Comparison of ENCODE assay signal across 9 mouse cellular contexts in the genomic region with DNA sequence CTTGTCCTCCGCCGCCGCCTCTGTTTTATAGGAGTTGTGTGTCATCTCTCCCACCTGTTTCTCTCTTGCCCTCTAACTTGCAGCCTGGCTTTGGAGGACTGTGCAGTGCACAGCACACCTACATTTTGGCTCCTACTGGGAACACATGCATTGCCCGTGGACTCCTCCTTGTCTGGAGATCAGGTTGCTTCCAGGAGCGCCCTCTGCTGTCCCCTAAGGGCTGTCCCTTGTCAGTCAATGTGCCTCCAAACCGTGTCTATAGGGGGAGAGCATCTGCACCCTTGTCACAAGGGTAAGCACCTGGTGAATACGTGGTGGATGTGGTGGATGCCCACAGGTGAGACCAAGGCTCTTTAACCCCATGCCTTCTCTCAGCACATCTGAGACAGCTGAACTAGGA. TPM values are rescaled to one million over a fixed set of nuclear protein-coding genes. Genes with fewer than 3 reads are reported as not detected.
DNase-seq lines count a peak whose midpoint lies in the region; ATAC-seq and TF ChIP-seq lines count a peak whose summit lies in the region.
"Had no signal": no experiment of that assay in that cellular context is flagged by ENCODE, and none has a peak within 500 bp of the region (broad histone marks: within the 10 kb centered on the region; RNA-seq: fewer than 3 reads in every experiment).

No protein-coding gene starts in this region.

- H3K4me3 ChIP-seq in forebrain, embryonic 11.5 days (ENCODE audit: low read depth, low read length): no peak overlapping the region
- H3K4me3 ChIP-seq in forebrain, embryonic 16.5 days (replicated peaks; ENCODE audit: low read length): no peak overlapping the region
- H3K4me3 ChIP-seq in midbrain, embryonic 14.5 days (replicated peaks; ENCODE audit: low read depth, low read length): no peak overlapping the region
- no peak overlapping the region for H3K4me3 ChIP-seq in midbrain, embryonic 15.5 days

- H3K27ac ChIP-seq in forebrain, embryonic 11.5 days (ENCODE audit: low read depth, low read length): no peak overlapping the region
- no peak overlapping the region for H3K27ac ChIP-seq in forebrain, embryonic 16.5 days (ENCODE audit: low read length)
- no peak overlapping the region for H3K27ac ChIP-seq in midbrain, embryonic 14.5 days (replicated peaks; ENCODE audit: low read depth, low read length)
- H3K27ac ChIP-seq in midbrain, embryonic 15.5 days: no peak overlapping the region

- no peak for ATAC-seq in forebrain, embryonic 11.5 days (replicated peaks; ENCODE audit: low FRiP score)
- ATAC-seq in forebrain, embryonic 16.5 days: no peak
- no peak for ATAC-seq in midbrain, embryonic 14.5 days (ENCODE audit: low FRiP score, low TSS enrichment)
- no peak for ATAC-seq in midbrain, embryonic 15.5 days (replicated peaks)
- ATAC-seq in inflammation-experienced regulatory T-cells, adult 6 months: no peak

- peak; percentile 75 for DNase-seq in forebrain, embryonic 11.5 days (ENCODE audit: low spot score)
- DNase-seq in midbrain, embryonic 14.5 days: peak; percentile 56
- DNase-seq in brain, embryonic 14.5 days (ENCODE audit: low read depth): peak; percentile 71
- peak; percentile 60 for DNase-seq in kidney, adult 9 months
- DNase-seq in mesoderm, embryonic 11.5 days (ENCODE audit: low read depth, low spot score): peak; percentile 68

- H3K4me2 ChIP-seq in forebrain, embryonic 11.5 days (ENCODE audit: low read depth, low read length, severe bottlenecking): no peak overlapping the region
- H3K4me2 ChIP-seq in forebrain, embryonic 16.5 days (ENCODE audit: low read length): no peak overlapping the region
- no peak overlapping the region for H3K4me2 ChIP-seq in midbrain, embryonic 14.5 days (ENCODE audit: low read length)
- H3K4me2 ChIP-seq in midbrain, embryonic 15.5 days: no peak overlapping the region

- WGBS in forebrain, embryonic 11.5 days: 23% methylated on average over 7 of the region's 7 CpGs
- WGBS in forebrain, embryonic 16.5 days: 23% methylated on average over 7 of the region's 7 CpGs
- 26% methylated on average over 7 of the region's 7 CpGs for WGBS in midbrain, embryonic 14.5 days
- whole genome bisulfite sequencing in midbrain, embryonic 15.5 days: 25% methylated on average over 7 of the region's 7 CpGs

- TF ChIP-seq POLR2A in brain, embryonic 14.5 days (IDR thresholded peaks at IDR 0.05; ENCODE audit: borderline replicate concordance, extremely low read depth, insufficient read depth, insufficient read length, poor library complexity, severe bottlenecking): no peak

- peak; percentile 71 for TF ChIP-seq CTCF in brain, embryonic 14.5 days (IDR thresholded peaks at IDR 0.05; ENCODE audit: borderline replicate concordance, extremely low read depth, insufficient read depth, insufficient read length)

- no peak overlapping the region for H3K9ac ChIP-seq in forebrain, embryonic 11.5 days (ENCODE audit: low read length)
- H3K9ac ChIP-seq in forebrain, embryonic 16.5 days (replicated peaks; ENCODE audit: low read depth, low read length): no peak overlapping the region
- no peak overlapping the region for H3K9ac ChIP-seq in midbrain, embryonic 14.5 days (replicated peaks; ENCODE audit: low read length)
- no peak overlapping the region for H3K9ac ChIP-seq in midbrain, embryonic 15.5 days

- H3K4me1 ChIP-seq in forebrain, embryonic 11.5 days (replicated peaks; ENCODE audit: control insufficient read depth, insufficient read depth, low read length): peaks cover 4% of the 10 kb centered on the region; the same call in 1 of the 2 replicates
- peaks cover 9% of the 10 kb centered on the region for H3K4me1 ChIP-seq in forebrain, embryonic 16.5 days (replicated peaks; ENCODE audit: control insufficient read depth, insufficient read depth, low read length)
- no peaks in the 10 kb centered on the region for H3K4me1 ChIP-seq in midbrain, embryonic 14.5 days (ENCODE audit: control insufficient read depth, insufficient read depth, low read length)
- H3K4me1 ChIP-seq in midbrain, embryonic 15.5 days: peaks cover 20% of the 10 kb centered on the region

- H3K27me3 ChIP-seq in forebrain, embryonic 11.5 days (ENCODE audit: control insufficient read depth, insufficient read depth, low read length): peaks cover 49% of the 10 kb centered on the region
- peaks cover 65% of the 10 kb centered on the region for H3K27me3 ChIP-seq in forebrain, embryonic 16.5 days (replicated peaks; ENCODE audit: control insufficient read depth, insufficient read depth, low read length)
- H3K27me3 ChIP-seq in midbrain, embryonic 14.5 days (ENCODE audit: control insufficient read depth, insufficient read depth, low read length): peaks cover 55% of the 10 kb centered on the region
- peaks cover 88% of the 10 kb centered on the region for H3K27me3 ChIP-seq in midbrain, embryonic 15.5 days (replicated peaks)

- H3K36me3 ChIP-seq in forebrain, embryonic 11.5 days (ENCODE audit: control insufficient read depth, insufficient read depth, low read length): no peaks in the 10 kb centered on the region
- no peaks in the 10 kb centered on the region for H3K36me3 ChIP-seq in forebrain, embryonic 16.5 days (ENCODE audit: control insufficient read depth, insufficient read depth)
- H3K36me3 ChIP-seq in midbrain, embryonic 14.5 days (ENCODE audit: control insufficient read depth, insufficient read depth, low read length): no peaks in the 10 kb centered on the region
- no peaks in the 10 kb centered on the region for H3K36me3 ChIP-seq in midbrain, embryonic 15.5 days (replicated peaks)

- H3K9me3 ChIP-seq in forebrain, embryonic 11.5 days (ENCODE audit: control insufficient read depth, low read length): no peaks in the 10 kb centered on the region
- no peaks in the 10 kb centered on the region for H3K9me3 ChIP-seq in forebrain, embryonic 16.5 days (ENCODE audit: control insufficient read depth, low read length)
- H3K9me3 ChIP-seq in midbrain, embryonic 14.5 days (ENCODE audit: control insufficient read depth, low read length): no peaks in the 10 kb centered on the region
- no peaks in the 10 kb centered on the region for H3K9me3 ChIP-seq in midbrain, embryonic 15.5 days

RNA-seq across cellular contexts. Expression of a gene that starts 3.1 kb away (rescaled TPM):
- 4.9 and 5.9 TPM in 2 replicates for polyA plus RNA-seq in forebrain, embryonic 11.5 days (2014; fragmentation: Nextera tagmentation; extraction: Ambion mirVana)
- 0.35 and 0.73 TPM in 2 replicates for polyA plus RNA-seq in forebrain, embryonic 16.5 days (2015; fragmentation: Nextera tagmentation; extraction: Ambion mirVana)
- 0.43 and 0.46 TPM in 2 replicates for polyA plus RNA-seq in midbrain, embryonic 14.5 days (2014; fragmentation: Nextera tagmentation; extraction: Ambion mirVana)
- 0.43 and 0.61 TPM in 2 replicates for polyA plus RNA-seq in midbrain, embryonic 15.5 days (2015; fragmentation: Nextera tagmentation; extraction: Ambion mirVana)
- polyA plus RNA-seq in brain, embryonic 14.5 days (2012; rRNA removed): 0.50 and 1.1 TPM in 2 replicates
- under 1 TPM in 1 of 3 experiments, not detected in 2; 0.24 TPM for polyA plus RNA-seq in inflammation-experienced regulatory T-cells, adult 6 months (2017; shearing (Covaris generic))
- polyA plus RNA-seq: intestine, embryonic 14.5 days had no signal

RNA-seq across cellular contexts. Expression of a gene that starts 13.1 kb away (rescaled TPM):
- 4.3 and 4.7 TPM in 2 replicates for polyA plus RNA-seq in forebrain, embryonic 11.5 days (2014; fragmentation: Nextera tagmentation; extraction: Ambion mirVana)
- polyA plus RNA-seq in forebrain, embryonic 16.5 days (2015; fragmentation: Nextera tagmentation; extraction: Ambion mirVana): 1.5 and 1.6 TPM in 2 replicates
- polyA plus RNA-seq in midbrain, embryonic 14.5 days (2014; fragmentation: Nextera tagmentation; extraction: Ambion mirVana): 1.6 and 1.7 TPM in 2 replicates
- polyA plus RNA-seq in midbrain, embryonic 15.5 days (2015; fragmentation: Nextera tagmentation; extraction: Ambion mirVana): 3.8 and 3.9 TPM in 2 replicates
- 3.2 and 4.5 TPM in 2 replicates for polyA plus RNA-seq in brain, embryonic 14.5 days (2012; rRNA removed)
- polyA plus RNA-seq in inflammation-experienced regulatory T-cells, adult 6 months (2017; shearing (Covaris generic)): not detected
